Mouse (Mus musculus) heart, embryonic 15.5 days (tissue): ENCODE data around the gene Glo1. TPM values are rescaled to one million over a fixed set of nuclear protein-coding genes. Genes with fewer than 3 reads are reported as not detected.
"Not testable (repeated sequence)": the region's sequence is repeated elsewhere in the genome, so short reads cannot be mapped to it uniquely, and the experiment has no call there.

Experiments used
- ATAC-seq: fragments of 200-750 bp; cut with Nextera tagmentation; replicated peaks from 2 replicates; pipeline ENCODE4 v1.8.0; 2017; ENCODE audit warnings: low read depth, moderate TSS enrichment; ENCODE audit not compliant: insufficient number of reproducible peaks, insufficient read depth, low FRiP score
- H3K27ac ChIP-seq: fragments of 300-500 bp; sonication (generic); 2 replicates; pipeline ENCODE4 v1.5.1; 2015; ENCODE audit warnings: mild to moderate bottlenecking, inconsistent platforms
- H3K27me3 ChIP-seq: fragments of 300-500 bp; sonication (generic); 2 replicates; pipeline ENCODE4 v1.6.1; 2015; ENCODE audit warnings: inconsistent platforms
- H3K36me3 ChIP-seq: fragments of 300-500 bp; sonication (generic); 2 replicates; pipeline ENCODE4 v1.6.1; 2015; ENCODE audit warnings: mild to moderate bottlenecking, inconsistent platforms
- H3K4me1 ChIP-seq: fragments of 300-500 bp; sonication (generic); replicated peaks from 2 replicates; pipeline ENCODE4 v1.6.1; 2015; ENCODE audit warnings: inconsistent platforms
- H3K4me2 ChIP-seq: fragments of 300-500 bp; sonication (generic); 2 replicates; pipeline ENCODE4 v1.6.1; 2015; ENCODE audit warnings: inconsistent platforms, mild to moderate bottlenecking, moderate library complexity
- H3K4me3 ChIP-seq: fragments of 300-500 bp; sonication (generic); 2 replicates; pipeline ENCODE4 v1.5.1; 2015; ENCODE audit warnings: mild to moderate bottlenecking, inconsistent platforms
- H3K9ac ChIP-seq: fragments of 300-500 bp; sonication (generic); 2 replicates; pipeline ENCODE4 v1.6.1; 2015; ENCODE audit warnings: mild to moderate bottlenecking, inconsistent platforms
- H3K9me3 ChIP-seq: fragments of 300-500 bp; sonication (generic); replicated peaks from 2 replicates; pipeline ENCODE4 v1.6.1; 2016; ENCODE audit warnings: inconsistent platforms
- WGBS: fragments of 180-500 bp; shearing (Covaris S2); methylation state at CpG from one replicate; pipeline ENCODE4 v1.1.7; 2015; ENCODE audit warnings: mixed read lengths; 5-methylcytosine and 5-hydroxymethylcytosine counted together
- polyA plus RNA-seq: library from polyadenylated mRNA; unstranded; fragments of >200 nt; fragmentation: Nextera tagmentation; extraction: Ambion mirVana; gene quantifications from 2 replicates; pipeline ENCODE4 v1.2.1, GENCODE M21; 2015

Glo1 gene
- polyA plus RNA-seq: 175 and 196 TPM in 2 replicates

- H3K4me1 ChIP-seq, H3K27ac ChIP-seq, H3K36me3 ChIP-seq, H3K9me3 ChIP-seq, H3K4me2 ChIP-seq, H3K9ac ChIP-seq, ATAC-seq, H3K4me3 ChIP-seq, H3K27me3 ChIP-seq: not testable (repeated sequence)
- WGBS: no CpG with 5 or more reads among the region's 20 CpGs
These were observed at the start of gene Glo1 for GRCm38 (mm10) chr17:30626719-30627118. Glo1 (minus strand) TSS chr17:30626871.

DNA sequence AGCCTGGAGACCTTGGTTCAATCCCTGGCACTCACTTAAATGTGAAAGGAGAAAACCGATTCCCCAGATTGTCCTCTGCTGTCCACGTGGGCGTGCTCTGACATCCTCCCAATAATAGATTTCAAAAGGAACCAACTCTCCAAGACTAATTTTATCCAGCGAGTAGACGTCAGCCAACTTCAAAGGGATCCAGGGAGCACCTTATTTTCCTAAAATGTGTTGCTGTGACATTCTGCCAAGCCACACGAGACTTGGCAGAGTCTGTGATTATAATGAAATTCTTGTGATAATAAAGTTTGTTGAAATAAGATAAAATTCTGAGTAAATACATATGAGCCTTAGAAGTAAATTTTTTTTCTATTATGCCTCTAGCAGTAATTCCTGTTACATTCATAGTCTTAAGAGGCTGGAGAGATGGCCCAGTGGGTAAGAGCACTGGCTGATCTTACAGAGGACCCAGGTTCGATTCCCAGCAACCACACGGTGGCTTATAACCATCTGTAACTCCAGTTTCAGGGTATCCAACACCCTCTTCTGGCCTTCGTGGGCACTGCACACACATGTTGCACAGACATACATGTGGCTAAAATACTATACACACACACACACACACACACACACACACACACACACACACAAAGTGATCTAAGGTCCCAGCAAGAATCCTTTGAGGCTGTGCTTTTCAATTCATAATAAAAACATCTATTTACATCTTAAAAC, 48.5 kb upstream of the Glo1 start:
- no peak overlapping the region for H3K4me2 ChIP-seq
- no peaks in the 10 kb centered on the region for H3K27me3 ChIP-seq
- ATAC-seq: no peak
- no peak overlapping the region for H3K4me3 ChIP-seq
- no peaks in the 10 kb centered on the region for H3K9me3 ChIP-seq
- no peaks in the 10 kb centered on the region for H3K36me3 ChIP-seq
- no peak overlapping the region for H3K27ac ChIP-seq
- H3K4me1 ChIP-seq: no peaks in the 10 kb centered on the region
- no peak overlapping the region for H3K9ac ChIP-seq
- WGBS: 75% methylated on average over 9 of the region's 9 CpGs

- Histone ChIP-seq H3K27ac (no peak overlapping the region), H3K9me3 (no peaks in the 10 kb centered on the region), H3K4me2 (no peak overlapping the region), H3K4me1 (no peaks in the 10 kb centered on the region), H3K9ac (no peak overlapping the region), H3K27me3 (no peaks in the 10 kb centered on the region), H3K36me3 (no peaks in the 10 kb centered on the region), H3K4me3 (no peak overlapping the region)
- ATAC-seq: no peak
- WGBS: 85% methylated on average over 6 of the region's 6 CpGs
These were observed 46.4 kb upstream of the Glo1 start for GRCm38 (mm10) chr17:30673023-30673422.

DNA sequence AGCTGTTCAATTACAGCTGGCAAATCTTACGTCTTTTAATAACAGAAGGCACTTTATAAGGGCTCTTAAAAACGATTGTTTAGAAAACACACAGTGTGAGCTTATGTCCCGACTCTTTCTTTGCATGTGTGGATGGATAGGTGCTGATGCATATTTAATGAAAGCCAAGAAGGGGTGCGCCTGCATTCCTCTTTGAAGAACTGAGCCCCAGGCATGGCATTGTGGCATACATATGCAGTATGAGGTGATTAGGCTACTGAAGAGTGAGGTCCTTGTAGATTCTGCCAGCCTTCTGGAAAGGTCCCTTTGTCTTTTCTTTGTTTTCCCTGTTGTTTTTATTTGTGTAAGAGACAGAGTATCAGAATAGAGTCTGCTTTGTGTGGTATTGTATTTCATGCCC, 45.9 kb upstream of the Glo1 start:
- no peaks in the 10 kb centered on the region for H3K27me3 ChIP-seq
- H3K4me3 ChIP-seq: no peak overlapping the region
- H3K36me3 ChIP-seq: no peaks in the 10 kb centered on the region
- no peak overlapping the region for H3K9ac ChIP-seq
- no peak overlapping the region for H3K27ac ChIP-seq
- no peak overlapping the region for H3K4me2 ChIP-seq
- 83% methylated on average over 4 of the region's 4 CpGs for WGBS
- H3K9me3 ChIP-seq: no peaks in the 10 kb centered on the region
- no peaks in the 10 kb centered on the region for H3K4me1 ChIP-seq
- no peak for ATAC-seq

DNA sequence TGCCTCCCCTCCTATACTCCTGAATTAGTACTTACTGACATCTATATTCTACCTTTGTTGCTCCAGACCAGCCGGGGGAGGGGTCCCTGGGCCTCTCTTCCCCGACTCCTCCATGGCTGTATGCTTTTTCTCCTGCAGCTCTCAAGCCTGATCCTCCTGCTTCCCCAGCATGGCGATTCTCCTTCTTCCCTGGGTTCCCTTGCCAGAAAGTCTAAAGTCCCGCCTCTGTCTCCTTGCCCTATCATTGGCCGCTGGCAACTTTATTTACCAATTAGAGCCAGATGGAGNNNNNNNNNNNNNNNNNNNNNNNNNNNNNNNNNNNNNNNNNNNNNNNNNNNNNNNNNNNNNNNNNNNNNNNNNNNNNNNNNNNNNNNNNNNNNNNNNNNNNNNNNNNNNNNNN, 38.2 kb upstream of the Glo1 start:
- Histone ChIP-seq H3K27ac (no peak overlapping the region), H3K36me3 (no peaks in the 10 kb centered on the region), H3K27me3 (no peaks in the 10 kb centered on the region), H3K9me3 (no peaks in the 10 kb centered on the region), H3K4me2 (no peak overlapping the region), H3K9ac (no peak overlapping the region), H3K4me1 (no peaks in the 10 kb centered on the region), H3K4me3 (no peak overlapping the region)
- ATAC-seq: no peak
- 83% methylated on average over 5 of the region's 5 CpGs for WGBS

DNA sequence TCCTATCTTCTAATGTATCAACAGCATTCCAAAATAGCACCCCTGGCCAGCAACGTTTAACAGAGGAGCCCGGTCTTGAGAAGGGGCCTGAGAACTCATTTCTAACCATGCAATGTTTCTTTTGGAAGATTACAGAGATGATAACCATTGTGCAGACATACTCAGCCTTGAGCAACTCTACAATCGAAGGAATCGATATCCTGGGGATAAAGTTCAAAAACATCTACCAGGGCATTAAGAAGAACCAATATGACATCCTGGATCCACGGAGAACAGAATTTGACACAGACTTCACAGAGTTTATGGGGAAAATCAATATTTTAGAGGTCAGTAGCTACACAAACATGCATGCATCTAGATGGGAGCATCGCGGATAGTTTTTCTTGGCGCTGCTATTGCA, 36.5 kb upstream of the Glo1 start:
- H3K9me3 ChIP-seq: no peaks in the 10 kb centered on the region
- H3K4me2 ChIP-seq: no peak overlapping the region
- H3K4me3 ChIP-seq: no peak overlapping the region
- no peaks in the 10 kb centered on the region for H3K27me3 ChIP-seq
- H3K4me1 ChIP-seq: no peaks in the 10 kb centered on the region
- WGBS: 85% methylated on average over 8 of the region's 8 CpGs
- no peak overlapping the region for H3K9ac ChIP-seq
- ATAC-seq: no peak
- no peak overlapping the region for H3K27ac ChIP-seq
- H3K36me3 ChIP-seq: no peaks in the 10 kb centered on the region

DNA sequence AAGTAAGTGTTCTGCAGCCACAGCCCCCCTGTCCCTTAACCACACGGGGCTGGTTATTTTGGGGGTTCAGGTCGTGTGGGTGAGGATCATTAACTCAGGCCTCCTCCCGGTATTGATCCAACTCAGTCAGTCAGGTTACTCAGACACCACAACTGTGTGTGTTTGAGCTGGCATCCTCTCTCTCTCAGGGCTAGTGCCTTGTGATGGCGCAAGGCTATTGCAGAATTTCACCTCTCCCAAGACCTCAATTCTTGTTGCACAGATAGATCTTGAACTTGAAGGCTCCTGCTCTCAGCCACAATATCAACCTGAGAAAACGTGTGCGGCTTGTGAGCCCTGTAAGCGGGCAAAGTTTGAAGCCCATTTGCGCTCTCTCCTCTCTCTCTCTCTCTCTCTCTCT, 35.5 kb upstream of the Glo1 start:
- ATAC-seq: no peak

DNA sequence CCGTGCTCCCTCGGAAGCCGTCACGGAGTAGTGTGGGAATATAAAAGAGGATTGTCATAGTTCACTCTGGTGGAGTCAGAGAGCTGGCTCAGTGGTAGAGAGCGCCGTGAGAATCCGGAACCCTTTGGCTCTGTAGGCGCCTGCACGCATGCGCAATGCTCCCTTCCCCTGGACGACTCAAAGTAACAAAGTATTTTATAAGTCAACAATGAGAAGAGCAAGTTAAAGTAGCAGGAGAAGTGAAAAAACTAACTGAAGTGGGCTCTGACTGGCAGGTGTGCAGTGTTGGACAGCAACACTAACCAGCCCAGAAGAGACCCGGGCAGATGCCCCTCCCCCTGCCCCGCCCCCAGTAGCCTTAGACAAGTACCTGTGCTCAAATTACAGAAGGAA, 31.5 kb upstream of the Glo1 start:
- ATAC-seq: peak; percentile 58; the same call in 1 of the 2 replicates
- H3K36me3 ChIP-seq: no peaks in the 10 kb centered on the region
- peak overlapping the region; percentile 61 for H3K4me2 ChIP-seq
- H3K9ac ChIP-seq: peak overlapping the region; percentile 45
- H3K27me3 ChIP-seq: no peaks in the 10 kb centered on the region
- H3K9me3 ChIP-seq: no peaks in the 10 kb centered on the region
- H3K27ac ChIP-seq: peak overlapping the region; percentile 60
- 20% methylated on average over 13 of the region's 13 CpGs for WGBS
- H3K4me1 ChIP-seq: no peaks in the 10 kb centered on the region
- peak overlapping the region; percentile 50 for H3K4me3 ChIP-seq

More for the DNA sequence above, 35.5 kb upstream of the Glo1 start:
- Histone ChIP-seq H3K27ac (no peak overlapping the region), H3K9me3 (no peaks in the 10 kb centered on the region), H3K36me3 (no peaks in the 10 kb centered on the region), H3K9ac (no peak overlapping the region), H3K4me1 (no peaks in the 10 kb centered on the region), H3K4me3 (no peak overlapping the region), H3K27me3 (no peaks in the 10 kb centered on the region), H3K4me2 (no peak overlapping the region)
- WGBS: 73% methylated on average over 8 of the region's 8 CpGs

DNA sequence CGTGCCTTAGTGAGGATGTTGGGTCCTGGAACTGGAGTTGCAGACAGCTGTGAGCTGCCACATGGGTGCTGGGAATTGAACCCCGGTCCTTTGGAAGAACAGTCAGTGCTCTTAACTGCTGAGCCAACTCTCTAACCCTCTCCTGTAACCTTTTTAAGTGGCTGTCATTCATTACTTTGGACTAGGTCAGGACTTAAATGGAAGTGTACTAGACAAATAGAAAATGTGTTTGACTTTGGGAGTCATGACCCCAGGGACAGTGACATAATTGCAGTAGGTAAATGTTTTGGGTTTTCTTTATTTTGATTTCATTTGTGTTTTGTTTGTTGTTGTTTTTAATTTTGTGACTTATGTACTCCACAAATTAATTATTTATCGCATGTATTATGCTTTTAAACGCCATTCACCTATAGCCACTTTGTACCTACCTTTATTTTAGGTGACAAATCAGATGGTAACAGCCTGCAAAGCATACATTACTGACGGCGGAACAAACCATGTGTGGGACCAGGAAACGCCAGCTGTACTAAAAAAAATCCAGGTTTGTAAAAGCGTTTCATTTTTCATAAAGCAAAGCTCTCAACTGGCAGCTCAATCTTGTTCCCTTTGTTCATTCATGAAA, 31.0 kb upstream of the Glo1 start:
- H3K4me1 ChIP-seq: no peaks in the 10 kb centered on the region
- H3K4me2 ChIP-seq: peak overlapping the region; percentile 61
- no peaks in the 10 kb centered on the region for H3K9me3 ChIP-seq
- peak overlapping the region; percentile 45 for H3K9ac ChIP-seq
- H3K27ac ChIP-seq: peak overlapping the region; percentile 60
- ATAC-seq: no peak
- no peaks in the 10 kb centered on the region for H3K36me3 ChIP-seq
- WGBS: 55% methylated on average over 8 of the region's 8 CpGs
- peak overlapping the region; percentile 50 for H3K4me3 ChIP-seq
- H3K27me3 ChIP-seq: no peaks in the 10 kb centered on the region

GRCm38 (mm10) chr17:30653010-30653409, 26.3 kb upstream of the Glo1 start:
- H3K36me3 ChIP-seq: no peaks in the 10 kb centered on the region

DNA sequence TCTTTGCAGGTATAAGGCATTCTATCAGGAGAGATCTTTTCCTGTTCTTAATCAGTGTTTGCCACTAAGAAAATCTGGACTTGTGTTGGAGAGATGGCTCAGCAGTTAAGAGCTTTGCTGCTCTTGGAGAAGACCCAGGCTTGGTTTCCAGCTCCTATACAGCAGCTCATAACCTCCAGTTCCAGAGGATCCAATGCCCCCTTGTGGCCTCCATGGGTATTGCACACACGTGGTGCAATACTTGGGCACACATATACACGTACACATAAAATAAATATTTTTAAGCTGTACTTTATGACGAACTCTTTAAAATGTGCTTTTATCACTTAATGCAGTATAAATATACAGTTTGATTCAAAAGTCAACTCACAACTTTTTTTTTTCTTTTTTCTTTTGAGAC, 22.1 kb upstream of the Glo1 start:
- Histone ChIP-seq H3K27ac (no peak overlapping the region), H3K9me3 (no peaks in the 10 kb centered on the region), H3K4me1 (no peaks in the 10 kb centered on the region), H3K27me3 (no peaks in the 10 kb centered on the region), H3K36me3 (no peaks in the 10 kb centered on the region), H3K4me2 (no peak overlapping the region), H3K9ac (no peak overlapping the region), H3K4me3 (no peak overlapping the region)
- 93% methylated on average over 3 of the region's 3 CpGs for WGBS
- no peak for ATAC-seq

More at GRCm38 (mm10) chr17:30653010-30653409, 26.3 kb upstream of the Glo1 start:
- Histone ChIP-seq H3K4me2 (no peak overlapping the region), H3K27ac (no peak overlapping the region), H3K9me3 (no peaks in the 10 kb centered on the region), H3K27me3 (no peaks in the 10 kb centered on the region), H3K4me3 (no peak overlapping the region), H3K9ac (no peak overlapping the region), H3K4me1 (no peaks in the 10 kb centered on the region)
- no peak for ATAC-seq
- WGBS: 92% methylated on average over 6 of the region's 6 CpGs

DNA sequence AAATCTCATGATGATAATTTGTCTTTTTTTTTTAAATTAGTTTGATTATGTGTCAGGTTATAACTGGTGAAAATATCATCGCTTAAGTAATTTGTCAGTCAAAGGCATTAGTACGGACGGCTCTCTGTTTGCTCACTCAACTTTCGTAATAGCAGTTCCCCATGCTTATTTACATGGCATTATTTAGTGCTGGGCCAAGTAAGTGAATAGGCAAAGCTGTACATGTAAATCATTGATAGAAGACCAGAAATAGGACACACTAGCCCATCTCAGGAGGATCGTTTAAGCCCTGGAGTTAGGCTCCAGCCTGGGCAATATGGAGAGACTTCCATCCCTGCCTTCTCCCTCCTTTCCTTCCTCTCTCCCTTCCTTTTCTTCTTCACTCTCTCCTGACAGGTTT, 14.2 kb upstream of the Glo1 start:
- no peaks in the 10 kb centered on the region for H3K4me1 ChIP-seq
- H3K27ac ChIP-seq: no peak overlapping the region
- no peaks in the 10 kb centered on the region for H3K36me3 ChIP-seq
- no peaks in the 10 kb centered on the region for H3K27me3 ChIP-seq
- H3K9me3 ChIP-seq: no peaks in the 10 kb centered on the region
- H3K4me2 ChIP-seq: no peak overlapping the region
- H3K9ac ChIP-seq: no peak overlapping the region
- ATAC-seq: no peak
- H3K4me3 ChIP-seq: no peak overlapping the region
- 88% methylated on average over 5 of the region's 5 CpGs for WGBS
